Mouse (Mus musculus) embryonic facial prominence, embryonic 10.5 days (tissue): ENCODE data around the gene Tdrkh. TPM values are rescaled to one million over a fixed set of nuclear protein-coding genes. Genes with fewer than 3 reads are reported as not detected.

Experiments
- DNase-seq: peaks from one replicate; pipeline ENCODE4 v3.0.0-alpha.2; 2017; ENCODE audit warnings: low spot score
- H3K27ac ChIP-seq: fragments of 300-500 bp; sonication (generic); replicated peaks from 2 replicates; pipeline ENCODE4 v1.5.1; 2016; ENCODE audit warnings: mild to moderate bottlenecking
- H3K27me3 ChIP-seq: fragments of 300-500 bp; sonication (generic); replicated peaks from 2 replicates; pipeline ENCODE4 v1.6.1; 2016; ENCODE audit warnings: low read depth, mild to moderate bottlenecking; ENCODE audit not compliant: poor library complexity, severe bottlenecking
- H3K36me3 ChIP-seq: fragments of 300-500 bp; sonication (generic); replicated peaks from 2 replicates; pipeline ENCODE4 v1.6.1; 2016; ENCODE audit warnings: mild to moderate bottlenecking, moderate library complexity
- H3K4me1 ChIP-seq: fragments of 300-500 bp; sonication (generic); 2 replicates; pipeline ENCODE4 v1.6.1; 2016
- H3K4me3 ChIP-seq: fragments of 300-500 bp; sonication (generic); 2 replicates; pipeline ENCODE4 v1.5.1; 2016; ENCODE audit warnings: mild to moderate bottlenecking, moderate library complexity
- H3K9me3 ChIP-seq: fragments of 300-500 bp; sonication (generic); 2 replicates; pipeline ENCODE4 v1.6.1; 2016; ENCODE audit warnings: mild to moderate bottlenecking
- WGBS: fragments of 180-500 bp; shearing (Covaris S2); methylation state at CpG from one replicate; pipeline ENCODE4 v1.1.7; 2016; 5-methylcytosine and 5-hydroxymethylcytosine counted together
- polyA plus RNA-seq: library from polyadenylated mRNA; unstranded; fragments of >200 nt; fragmentation: Nextera tagmentation; extraction: Ambion mirVana; gene quantifications from 2 replicates; pipeline ENCODE4 v1.2.1, GENCODE M21; 2016

Tdrkh gene
- polyA plus RNA-seq, 1 experiment from 2014 or later = 14.2 TPM

GRCm38 (mm10) chr3:94393049-94393448 lies 20.0 kb upstream of the Tdrkh start:
- Histone ChIP-seq H3K4me3 (no peak overlapping the region), H3K27me3 (peaks cover 25% of the 10 kb centered on the region), H3K4me1 (no peaks in the 10 kb centered on the region), H3K36me3 (no peaks in the 10 kb centered on the region), H3K27ac (no peak overlapping the region), H3K9me3 (no peaks in the 10 kb centered on the region)
- WGBS = 72% methylated on average over 4 of the region's 4 CpGs
- DNase-seq = no peak

DNA sequence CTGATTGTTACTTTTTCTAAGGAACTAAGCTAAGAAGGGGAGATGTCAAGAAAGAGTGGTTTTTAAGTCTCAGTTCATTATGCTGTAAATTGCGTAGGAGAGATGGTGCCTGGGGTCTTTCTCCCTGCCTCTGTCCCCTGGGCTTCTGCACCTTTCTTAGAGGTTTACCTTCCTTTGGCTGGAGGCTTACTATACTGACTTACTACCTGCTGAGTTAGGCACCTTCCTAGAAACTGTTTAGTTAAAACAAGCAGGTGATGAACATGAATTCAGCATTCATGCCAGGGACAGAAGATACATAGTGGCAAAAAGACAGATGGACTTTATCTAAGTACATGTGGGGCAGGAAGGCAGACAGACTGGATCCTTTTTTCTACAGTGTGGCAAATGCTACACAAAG lies 16.7 kb upstream of the Tdrkh start:
- 67% methylated on average over 1 of the region's 1 CpGs for WGBS
- DNase-seq = no peak
- H3K4me3 ChIP-seq = no peak overlapping the region
- H3K4me1 ChIP-seq = peaks cover 21% of the 10 kb centered on the region
- H3K27me3 ChIP-seq = peaks cover 52% of the 10 kb centered on the region
- H3K36me3 ChIP-seq = no peaks in the 10 kb centered on the region
- no peaks in the 10 kb centered on the region for H3K9me3 ChIP-seq
- no peak overlapping the region for H3K27ac ChIP-seq

DNA sequence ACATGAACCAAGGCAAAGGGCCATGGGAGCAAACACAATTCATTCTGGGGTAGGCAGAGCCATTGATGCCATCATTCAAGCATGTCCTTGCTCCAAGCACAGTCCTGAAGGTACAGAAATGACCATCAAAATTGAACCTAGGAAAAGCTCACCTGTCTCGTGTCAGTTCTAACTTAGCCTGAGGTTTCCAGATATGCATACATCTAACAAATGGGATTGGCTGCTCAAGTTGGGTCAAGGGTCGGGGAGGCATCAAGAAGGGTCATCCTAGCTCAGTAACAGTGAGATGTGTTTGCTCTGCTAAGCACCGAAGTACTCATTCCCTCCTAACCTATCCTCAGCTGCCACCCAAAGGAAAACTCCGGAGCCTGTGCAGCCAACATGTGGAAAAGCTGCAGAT lies 16.2 kb upstream of the Tdrkh start:
- Histone ChIP-seq H3K4me1 (peaks cover 21% of the 10 kb centered on the region), H3K27ac (no peak overlapping the region), H3K27me3 (peaks cover 57% of the 10 kb centered on the region), H3K36me3 (no peaks in the 10 kb centered on the region), H3K4me3 (no peak overlapping the region), H3K9me3 (no peaks in the 10 kb centered on the region)
- 77% methylated on average over 4 of the region's 4 CpGs for WGBS
- DNase-seq = no peak

- Histone ChIP-seq H3K4me1 (peaks cover 30% of the 10 kb centered on the region), H3K9me3 (no peaks in the 10 kb centered on the region), H3K36me3 (no peaks in the 10 kb centered on the region), H3K27ac (no peak within 1 kb of the TSS; the same call in 1 of the 2 replicates), H3K4me3 (peak within 1 kb of the TSS; percentile 48), H3K27me3 (peaks cover 71% of the 10 kb centered on the region)
- DNase-seq = no peak
- WGBS = 74% methylated on average over 6 of the region's 6 CpGs
These were observed 14.9 kb upstream of the Tdrkh start, which contains the start of gene Lingo4 for GRCm38 (mm10) chr3:94398217-94398616. Lingo4 (plus strand) TSS chr3:94398517.

DNA sequence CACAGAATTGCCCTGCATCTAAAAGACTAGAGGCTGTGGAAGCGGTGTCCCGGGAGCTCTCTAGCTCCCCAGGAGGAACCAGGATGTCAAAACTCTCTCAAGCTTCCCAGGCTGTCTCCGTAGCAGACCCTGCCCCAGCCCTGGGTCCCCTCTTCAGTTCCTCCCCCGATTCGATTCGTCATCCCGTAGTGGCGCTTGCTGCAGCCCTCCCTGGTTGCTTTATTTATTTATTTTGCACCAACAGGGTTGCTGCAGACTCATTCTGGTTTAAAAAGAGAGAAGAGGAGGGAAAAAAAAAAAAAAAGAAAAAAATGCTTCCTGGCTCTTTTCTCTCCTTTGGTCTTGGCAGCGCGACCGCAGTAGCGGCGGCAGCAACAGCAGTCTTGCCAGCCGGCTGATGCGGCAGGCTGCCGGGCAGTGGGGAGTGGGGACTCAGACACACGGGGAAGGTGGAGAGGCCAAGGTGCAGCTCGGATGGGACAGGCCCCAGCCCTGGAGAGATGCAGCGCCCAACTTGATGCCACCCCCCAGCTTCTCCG lies 14.1 kb upstream of the Tdrkh start:
- 2% methylated on average over 20 of the region's 20 CpGs for WGBS
- peak; percentile 54 for DNase-seq

DNA sequence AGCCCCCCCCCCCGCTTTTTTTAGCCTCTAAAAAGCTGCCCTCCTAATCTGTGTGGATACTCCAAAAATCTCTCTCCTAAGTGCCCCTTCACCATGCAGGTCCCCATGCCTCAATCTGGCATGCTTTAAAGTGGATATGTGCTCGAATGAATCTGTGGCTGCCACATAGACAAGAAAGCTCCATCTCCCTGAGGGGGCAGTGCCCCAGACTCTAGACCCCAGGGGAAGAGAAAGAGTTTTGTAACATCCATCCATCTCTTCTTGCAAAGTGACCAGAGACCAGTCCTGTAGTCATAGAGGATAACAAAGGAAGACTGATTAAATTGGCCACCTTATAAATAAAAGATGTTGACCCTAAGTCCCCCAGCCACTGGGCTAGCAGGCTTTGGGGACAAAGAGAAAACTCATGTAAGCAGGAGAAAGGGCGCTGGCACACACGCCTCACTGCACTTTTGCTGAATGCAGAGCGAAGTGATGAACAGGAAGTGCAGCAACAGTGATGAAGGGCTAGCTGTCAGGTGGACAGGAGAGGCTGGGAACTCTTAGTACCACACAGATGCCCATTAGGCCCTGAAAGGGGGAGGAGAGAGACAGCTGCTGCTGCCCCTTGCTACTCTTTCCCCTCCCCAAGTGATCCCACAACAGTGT lies 13.3 kb upstream of the Tdrkh start:
- Histone ChIP-seq H3K27me3 (peaks cover 87% of the 10 kb centered on the region), H3K4me3 (peak overlapping the region; percentile 48)

More for the DNA sequence above, 14.1 kb upstream of the Tdrkh start:
- Histone ChIP-seq H3K27me3 (peaks cover 79% of the 10 kb centered on the region), H3K4me1 (peaks cover 38% of the 10 kb centered on the region), H3K27ac (no peak overlapping the region; the same call in 1 of the 2 replicates), H3K4me3 (peak overlapping the region; percentile 48), H3K36me3 (no peaks in the 10 kb centered on the region), H3K9me3 (no peaks in the 10 kb centered on the region)

DNA sequence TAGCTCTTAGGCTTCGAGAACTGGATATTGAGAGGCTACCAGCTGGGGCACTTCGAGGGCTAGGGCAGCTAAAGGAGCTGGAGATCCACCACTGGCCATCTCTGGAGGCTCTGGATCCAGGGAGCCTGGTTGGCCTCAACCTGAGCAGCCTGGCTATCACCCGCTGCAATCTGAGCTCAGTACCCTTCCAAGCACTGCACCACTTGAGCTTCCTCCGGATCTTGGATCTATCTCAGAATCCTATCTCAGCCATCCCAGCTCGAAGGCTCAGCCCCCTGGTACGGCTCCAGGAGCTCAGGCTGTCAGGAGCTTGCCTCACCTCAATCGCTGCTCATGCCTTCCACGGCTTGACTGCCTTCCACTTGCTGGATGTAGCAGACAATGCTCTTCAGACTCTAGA lies 10.6 kb upstream of the Tdrkh start:
- Histone ChIP-seq H3K27ac (no peak overlapping the region; the same call in 1 of the 2 replicates), H3K9me3 (no peaks in the 10 kb centered on the region), H3K36me3 (no peaks in the 10 kb centered on the region), H3K27me3 (peaks cover 80% of the 10 kb centered on the region), H3K4me3 (no peak overlapping the region), H3K4me1 (peaks cover 53% of the 10 kb centered on the region)
- 65% methylated on average over 8 of the region's 8 CpGs for WGBS
- DNase-seq = no peak

More for the DNA sequence above, 13.3 kb upstream of the Tdrkh start:
- 37% methylated on average over 5 of the region's 5 CpGs for WGBS
- no peaks in the 10 kb centered on the region for H3K9me3 ChIP-seq
- H3K36me3 ChIP-seq = no peaks in the 10 kb centered on the region
- H3K4me1 ChIP-seq = peaks cover 46% of the 10 kb centered on the region
- H3K27ac ChIP-seq = no peak overlapping the region; the same call in 1 of the 2 replicates
- DNase-seq = no peak

DNA sequence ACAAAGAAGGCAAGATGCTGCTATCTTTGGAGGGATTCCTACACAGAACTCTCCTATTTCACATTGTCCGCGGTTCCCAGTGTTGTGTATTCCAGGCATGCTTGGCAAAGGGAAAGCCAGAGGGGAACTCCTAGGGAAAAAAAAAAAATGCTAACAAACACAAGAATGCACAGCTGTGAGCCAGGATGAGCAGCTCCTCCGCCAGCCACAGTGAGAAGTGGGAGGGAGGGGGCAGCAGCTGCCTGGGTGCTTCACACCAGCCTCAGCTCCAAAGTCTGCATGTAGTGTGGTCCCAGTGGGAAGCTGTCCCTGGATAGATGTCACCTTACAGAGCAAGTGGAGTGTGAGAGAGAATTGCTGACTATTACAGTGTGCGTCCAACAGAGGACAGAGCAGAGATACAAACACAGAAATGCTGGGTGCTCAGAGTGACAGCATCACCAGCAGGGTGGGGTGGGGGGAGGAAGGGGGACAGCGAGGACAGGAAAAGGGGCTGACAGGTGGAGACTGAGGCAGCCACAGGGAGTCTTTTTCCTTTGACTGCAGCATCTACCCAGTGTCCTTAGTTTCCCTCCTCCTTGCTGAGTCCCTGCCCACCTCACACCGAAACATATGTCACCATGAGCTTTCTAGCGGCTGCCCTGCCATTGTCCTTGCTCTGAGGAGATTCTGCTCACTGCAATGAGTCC lies 8.6 kb upstream of the Tdrkh start:
- no peak overlapping the region for H3K4me3 ChIP-seq
- WGBS = 29% methylated on average over 7 of the region's 7 CpGs
- H3K36me3 ChIP-seq = no peaks in the 10 kb centered on the region
- peaks cover 44% of the 10 kb centered on the region for H3K4me1 ChIP-seq
- DNase-seq = no peak
- H3K27me3 ChIP-seq = peaks cover 60% of the 10 kb centered on the region
- H3K9me3 ChIP-seq = no peaks in the 10 kb centered on the region
- H3K27ac ChIP-seq = no peak overlapping the region

DNA sequence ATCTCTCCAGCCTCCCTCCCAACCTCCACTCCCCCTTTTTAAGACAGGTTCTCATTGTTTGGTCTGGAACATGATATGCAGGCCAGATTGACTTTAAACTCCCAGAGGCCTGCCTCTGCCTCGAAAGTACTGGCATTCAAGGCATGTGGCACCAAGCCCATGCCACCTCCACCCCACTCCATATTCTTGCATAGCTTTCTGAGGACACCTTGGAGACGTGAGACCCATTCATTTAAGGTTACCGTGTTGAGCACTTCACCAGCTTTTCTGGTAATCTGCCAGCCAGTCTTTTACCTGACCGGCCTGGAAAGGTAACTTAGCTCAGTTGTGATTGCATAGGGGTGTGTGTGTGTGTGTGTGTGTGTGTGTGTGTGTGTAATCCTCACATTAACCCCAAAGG lies 7.5 kb upstream of the Tdrkh start:
- DNase-seq = no peak
- WGBS = 71% methylated on average over 4 of the region's 4 CpGs
- H3K9me3 ChIP-seq = no peaks in the 10 kb centered on the region
- no peaks in the 10 kb centered on the region for H3K36me3 ChIP-seq
- no peak overlapping the region for H3K4me3 ChIP-seq
- peaks cover 34% of the 10 kb centered on the region for H3K4me1 ChIP-seq
- no peak overlapping the region for H3K27ac ChIP-seq
- peaks cover 49% of the 10 kb centered on the region for H3K27me3 ChIP-seq

GRCm38 (mm10) chr3:94412530-94412929 lies 543 bp upstream of the Tdrkh start:
- H3K9me3 ChIP-seq = no peaks in the 10 kb centered on the region
- peak overlapping the region; percentile 64 for H3K4me3 ChIP-seq
- no peaks in the 10 kb centered on the region for H3K36me3 ChIP-seq
- DNase-seq = no peak
- H3K27me3 ChIP-seq = peaks cover 4% of the 10 kb centered on the region; the same call in 1 of the 2 replicates
- peaks cover 13% of the 10 kb centered on the region for H3K4me1 ChIP-seq
- WGBS = 13% methylated on average over 25 of the region's 25 CpGs
- peak overlapping the region; percentile 77 for H3K27ac ChIP-seq

GRCm38 (mm10) chr3:94430980-94431379 lies 17.9 kb downstream of the Tdrkh start:
- DNase-seq = no peak
- Histone ChIP-seq H3K27ac (no peak overlapping the region), H3K27me3 (no peaks in the 10 kb centered on the region), H3K4me1 (no peaks in the 10 kb centered on the region), H3K9me3 (no peaks in the 10 kb centered on the region), H3K36me3 (no peaks in the 10 kb centered on the region), H3K4me3 (no peak overlapping the region)
- 79% methylated on average over 2 of the region's 2 CpGs for WGBS

DNA sequence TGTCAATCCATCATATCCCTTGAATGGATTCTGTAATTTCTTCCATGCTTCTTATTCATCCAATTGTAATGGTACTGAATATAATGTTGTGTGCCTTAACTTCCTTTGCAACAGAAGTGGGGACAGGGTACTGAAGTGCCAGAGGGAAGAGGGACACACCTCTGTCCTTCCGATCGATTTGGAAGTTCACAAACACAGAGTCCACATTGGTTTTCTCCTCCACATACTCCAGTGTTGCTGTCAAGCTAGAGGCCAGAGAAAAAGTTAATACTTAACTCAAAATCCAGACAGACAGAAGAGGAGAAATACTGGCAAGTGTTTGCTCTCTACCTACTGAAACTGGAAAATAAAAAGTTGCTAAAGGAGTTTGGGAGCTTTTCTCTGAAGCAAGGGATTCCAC lies 21.2 kb downstream of the Tdrkh start:
- WGBS = 89% methylated on average over 2 of the region's 2 CpGs
- H3K4me3 ChIP-seq = no peak overlapping the region
- DNase-seq = no peak
- no peaks in the 10 kb centered on the region for H3K27me3 ChIP-seq
- H3K36me3 ChIP-seq = no peaks in the 10 kb centered on the region
- H3K4me1 ChIP-seq = no peaks in the 10 kb centered on the region
- no peaks in the 10 kb centered on the region for H3K9me3 ChIP-seq
- no peak overlapping the region for H3K27ac ChIP-seq

- 81% methylated on average over 9 of the region's 9 CpGs for WGBS
- H3K36me3 ChIP-seq = no peaks in the 10 kb centered on the region
- no peaks in the 10 kb centered on the region for H3K9me3 ChIP-seq
- DNase-seq = no peak
- no peak overlapping the region for H3K27ac ChIP-seq
- H3K27me3 ChIP-seq = no peaks in the 10 kb centered on the region
- H3K4me3 ChIP-seq = no peak overlapping the region
- H3K4me1 ChIP-seq = no peaks in the 10 kb centered on the region
These were observed 23.3 kb downstream of the Tdrkh start for GRCm38 (mm10) chr3:94436420-94436819.
